ENCODE assay signal across 8 mouse cellular contexts in genomic region chr2:173353435-173354241, GRCm38 (mm10).
DNase-seq lines count a peak whose midpoint lies in the region; ATAC-seq and TF ChIP-seq lines count a peak whose summit lies in the region.

No protein-coding gene starts in this region.

- no peak overlapping the region for H3K27ac ChIP-seq in heart, embryonic 10.5 days
- H3K27ac ChIP-seq in lung, embryonic 16.5 days (ENCODE audit: low read length) = peak overlapping the region; percentile 93
- H3K27ac ChIP-seq in small intestine, adult 2 months (ENCODE audit: insufficient read depth, low read depth, low read length) = peak overlapping the region; percentile 17; the same call in 1 of the 2 replicates

- H3K36me3 ChIP-seq in heart, embryonic 10.5 days = no peaks in the 10 kb centered on the region
- H3K36me3 ChIP-seq in lung, embryonic 16.5 days (ENCODE audit: control insufficient read depth, insufficient read depth, low read length) = no peaks in the 10 kb centered on the region
- no peaks in the 10 kb centered on the region for H3K36me3 ChIP-seq in small intestine, adult 2 months (ENCODE audit: control insufficient read depth, insufficient read depth, low read length)

- no peak overlapping the region for H3K4me2 ChIP-seq in lung, embryonic 16.5 days (ENCODE audit: low read depth, low read length)

- H3K4me3 ChIP-seq in heart, embryonic 10.5 days = no peak overlapping the region
- no peak overlapping the region for H3K4me3 ChIP-seq in lung, embryonic 16.5 days (ENCODE audit: low read length)
- no peak overlapping the region for H3K4me3 ChIP-seq in small intestine, adult 2 months (ENCODE audit: low read depth, low read length)

- no peak for TF ChIP-seq POLR2A in small intestine, adult 2 months (IDR thresholded peaks at IDR 0.05; ENCODE audit: low read depth, low read length)

- H3K27me3 ChIP-seq in heart, embryonic 10.5 days (ENCODE audit: insufficient read depth, poor library complexity, severe bottlenecking) = 0 out of 2 replicates have a peak, but pooled peaks cover 19% of the 10 kb centered on the region
- no peaks in the 10 kb centered on the region for H3K27me3 ChIP-seq in lung, embryonic 16.5 days (ENCODE audit: control insufficient read depth, insufficient read depth, low read depth, low read length)
- no peaks in the 10 kb centered on the region for H3K27me3 ChIP-seq in small intestine, adult 2 months (ENCODE audit: control insufficient read depth, insufficient read depth, low read length)

- TF ChIP-seq CTCF in small intestine, adult 2 months (IDR thresholded peaks at IDR 0.05; ENCODE audit: extremely low read depth, insufficient read length, insufficient replicate concordance, low read depth, low read length) = no peak

- no peaks in the 10 kb centered on the region for H3K9me3 ChIP-seq in heart, embryonic 10.5 days
- no peaks in the 10 kb centered on the region for H3K9me3 ChIP-seq in lung, embryonic 16.5 days (ENCODE audit: control insufficient read depth, low read length)

- DNase-seq in heart, adult 11 months = peak; percentile 95
- DNase-seq in heart, embryonic 10.5 days (ENCODE audit: low spot score) = no peak
- no peak for DNase-seq in lung, adult 18-20 months
- peak; percentile 92 for DNase-seq in fibroblast of lung, adult 2 months (ENCODE audit: low read depth)
- no peak for DNase-seq in layer of hippocampus, adult 11-12 months (ENCODE audit: low spot score)
- DNase-seq in right cerebral cortex, postnatal 14 days = no peak

- H3K4me1 ChIP-seq in heart, embryonic 10.5 days = peaks cover 31% of the 10 kb centered on the region
- H3K4me1 ChIP-seq in lung, embryonic 16.5 days (replicated peaks; ENCODE audit: control insufficient read depth, insufficient read depth, low read length) = peaks cover 28% of the 10 kb centered on the region
- peaks cover 6% of the 10 kb centered on the region; the same call in 1 of the 2 replicates for H3K4me1 ChIP-seq in small intestine, adult 2 months (ENCODE audit: control insufficient read depth, insufficient read depth, insufficient read length, low read length)

- 78% methylated on average over 16 of the region's 16 CpGs for WGBS in heart, embryonic 10.5 days
- WGBS in lung, embryonic 16.5 days = 63% methylated on average over 16 of the region's 16 CpGs
- 75% methylated on average over 16 of the region's 16 CpGs for WGBS in small intestine, adult 2 months

- H3K9ac ChIP-seq in lung, embryonic 16.5 days (ENCODE audit: low read length) = no peak overlapping the region

- ATAC-seq in lung, embryonic 16.5 days (ENCODE audit: low read depth) = no peak

Comparison
In these comparisons a context has a peak if more than half of its experiments do, and no peak if none do; other contexts are left out.
1. DNase-seq: peak in heart, adult 11 months (single experiment) and fibroblast of lung, adult 2 months (single experiment); none in heart, embryonic 10.5 days (single experiment), lung, adult 18-20 months (0 of 2), layer of hippocampus, adult 11-12 months (single experiment) and right cerebral cortex, postnatal 14 days (single experiment).